Mouse (Mus musculus) kidney, adult 11 months (tissue): ENCODE measurements at regions not wholly inside any gene's neighbourhood (a gene's known extent, or its start where the extent isn't known, plus 50 kb on each side); places are given as distances from the start of the nearest gene placed in this dataset.

Source experiments
- DNase-seq: peaks from one replicate; pipeline ENCODE4 v3.0.0; 2022

DNA sequence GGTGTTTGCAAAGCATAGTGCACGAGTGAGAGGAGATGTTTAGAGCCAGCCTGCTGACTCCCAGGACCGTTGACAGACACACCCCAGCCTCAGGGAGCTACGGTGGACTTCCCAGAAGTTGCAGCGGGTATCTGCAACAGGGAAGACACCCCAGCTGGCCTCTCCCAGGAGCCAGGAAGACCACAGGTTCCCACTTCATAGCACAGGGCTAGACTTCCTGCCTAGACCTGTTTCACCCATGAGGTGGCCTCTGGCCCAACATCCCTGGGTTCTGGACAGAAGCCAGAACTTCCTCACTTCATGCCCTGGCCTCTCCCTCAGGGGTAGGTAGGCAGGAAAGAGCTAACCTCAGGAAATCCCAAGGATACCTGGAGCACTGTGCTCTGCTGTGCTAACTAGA is 66.7 kb upstream of the Hand1 start:
- DNase-seq: no peak

DNA sequence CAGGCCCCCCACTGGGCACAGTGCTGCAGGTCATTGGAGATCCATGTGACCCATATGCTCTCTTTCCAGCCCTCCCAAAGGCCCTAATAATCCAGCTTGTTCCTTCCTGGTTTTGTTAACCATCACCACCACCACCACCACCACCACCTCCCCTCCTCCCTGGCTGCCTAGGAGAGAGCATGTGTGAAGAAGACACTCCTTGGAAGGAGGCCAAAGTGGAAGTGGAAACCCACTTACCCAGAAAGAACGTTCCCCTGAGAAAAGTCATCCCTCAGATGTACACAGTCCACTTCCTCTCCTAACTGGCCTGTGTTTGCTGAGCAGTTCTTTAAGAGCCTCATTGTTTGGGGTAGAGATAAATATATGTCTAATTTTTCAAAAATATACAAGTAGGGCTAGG is 62.9 kb upstream of the Hand1 start:
- no peak for DNase-seq

DNA sequence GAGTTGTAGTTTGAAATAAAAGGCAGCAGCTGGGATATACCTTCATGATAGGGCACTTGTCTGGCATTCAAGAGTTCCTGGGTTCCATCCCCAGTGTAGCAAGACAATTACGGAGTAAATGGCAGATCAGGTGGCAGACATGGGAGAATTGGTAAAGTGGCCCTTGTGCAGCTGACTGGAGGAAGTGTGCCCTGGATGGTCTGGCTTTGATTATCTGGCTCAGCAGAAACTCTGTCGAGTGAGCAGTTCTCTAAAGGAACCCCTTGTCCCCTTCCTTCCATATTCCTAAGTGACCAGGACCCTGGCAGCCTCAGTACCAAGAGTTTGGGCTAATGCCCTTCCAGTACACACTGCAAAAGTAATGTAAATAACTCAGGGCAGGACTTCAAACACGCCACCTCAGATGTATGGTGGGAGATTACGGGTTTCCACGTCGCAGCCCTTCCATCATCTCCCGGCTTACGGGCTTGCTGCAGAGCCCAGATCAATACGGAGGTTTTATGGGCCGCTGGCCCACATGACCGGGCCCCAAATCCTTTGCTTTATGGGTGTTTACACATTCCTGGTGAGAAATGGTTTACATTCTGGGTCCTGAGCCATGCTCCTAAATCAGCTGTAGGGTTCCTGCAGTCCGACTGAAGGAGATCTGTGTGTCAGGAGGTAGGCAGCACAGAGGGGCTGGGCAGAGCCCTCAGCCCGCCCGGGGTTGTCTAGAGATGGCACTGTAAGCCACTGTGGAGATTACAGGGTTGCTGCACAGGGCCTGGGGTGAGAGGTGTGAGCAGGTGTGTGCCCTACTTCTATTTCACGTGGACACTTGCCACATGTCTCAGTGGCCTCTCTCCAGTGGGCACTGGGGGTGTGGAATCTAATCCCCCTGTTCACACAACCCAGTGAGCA is 50.4 kb upstream of the Hand1 start:
- DNase-seq: no peak
